Mouse (Mus musculus) frontal cortex, postnatal 25 days (tissue): ENCODE measurements around the gene Nt5e.
"Not testable (repeated sequence)": the region's sequence is repeated elsewhere in the genome, so short reads cannot be mapped to it uniquely, and the experiment has no call there.

ENCODE experiments used
- DNase-seq, 2 experiments: peaks; one replicate each; pipeline ENCODE4 v3.0.0; 2022; ENCODE audit warnings: low spot score in 2 of 2

Nt5e gene

GRCm38 (mm10) chr9:88326930-88327901 lies at the start of gene Nt5e:
Nt5e (plus strand) TSS chr9:88327197.
- peak; percentile 24 to 52 for DNase-seq

GRCm38 (mm10) chr9:88277588-88277987 lies 49.4 kb upstream of the Nt5e start:
- DNase-seq: no peak

DNA sequence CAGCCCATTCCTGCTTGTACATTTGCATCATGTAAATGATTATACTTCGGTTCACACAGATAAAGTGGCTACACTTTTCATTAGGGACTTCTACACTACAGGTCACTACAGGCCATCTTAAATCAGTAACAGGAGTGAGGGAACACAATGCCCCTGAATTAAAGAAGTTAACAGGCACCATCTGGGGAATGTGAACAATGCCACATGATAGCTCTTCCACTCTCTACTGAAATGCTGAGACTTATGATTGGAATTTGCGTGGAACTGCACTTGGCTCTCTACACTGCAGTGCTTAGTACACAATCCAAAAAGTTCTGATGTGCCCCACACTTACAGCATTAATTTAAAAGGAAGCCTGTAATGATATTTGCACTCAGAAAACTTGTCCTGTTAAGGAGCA lies 47.3 kb upstream of the Nt5e start:
- no peak for DNase-seq

GRCm38 (mm10) chr9:88289568-88290168 lies 37.3 kb upstream of the Nt5e start:
- no peak for DNase-seq

- no peak for DNase-seq
These were observed 34.1 kb upstream of the Nt5e start for GRCm38 (mm10) chr9:88292836-88293370.

- no peak for DNase-seq
These were observed 31.2 kb upstream of the Nt5e start for GRCm38 (mm10) chr9:88295798-88296197.

GRCm38 (mm10) chr9:88296321-88296720 lies 30.7 kb upstream of the Nt5e start:
- DNase-seq: no peak

- DNase-seq: not testable (repeated sequence)
These were observed 29.8 kb upstream of the Nt5e start for GRCm38 (mm10) chr9:88297244-88297643.

GRCm38 (mm10) chr9:88297871-88298658 lies 28.9 kb upstream of the Nt5e start:
- no peak for DNase-seq

GRCm38 (mm10) chr9:88307019-88307618 lies 19.9 kb upstream of the Nt5e start:
- no peak for DNase-seq

DNA sequence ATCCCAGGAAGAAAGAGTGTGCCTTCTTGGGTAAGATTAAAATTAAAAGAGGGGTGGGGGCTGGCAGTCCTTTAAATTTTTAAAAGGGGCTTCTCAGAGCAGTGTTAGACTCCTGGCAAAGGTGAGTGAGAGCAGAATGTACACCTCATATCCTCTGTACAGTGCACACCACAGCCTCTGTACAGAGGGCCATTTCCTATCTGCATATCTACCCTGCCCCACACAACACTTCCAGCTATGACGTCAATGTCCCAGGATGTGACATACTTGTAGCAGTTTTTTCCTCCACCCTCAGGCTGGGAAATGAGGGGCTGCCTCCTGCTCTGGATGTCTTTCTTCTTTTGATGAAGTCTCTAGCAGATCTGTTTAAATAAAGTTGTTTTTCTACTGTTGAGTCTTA lies 17.9 kb upstream of the Nt5e start:
- DNase-seq: no peak

DNA sequence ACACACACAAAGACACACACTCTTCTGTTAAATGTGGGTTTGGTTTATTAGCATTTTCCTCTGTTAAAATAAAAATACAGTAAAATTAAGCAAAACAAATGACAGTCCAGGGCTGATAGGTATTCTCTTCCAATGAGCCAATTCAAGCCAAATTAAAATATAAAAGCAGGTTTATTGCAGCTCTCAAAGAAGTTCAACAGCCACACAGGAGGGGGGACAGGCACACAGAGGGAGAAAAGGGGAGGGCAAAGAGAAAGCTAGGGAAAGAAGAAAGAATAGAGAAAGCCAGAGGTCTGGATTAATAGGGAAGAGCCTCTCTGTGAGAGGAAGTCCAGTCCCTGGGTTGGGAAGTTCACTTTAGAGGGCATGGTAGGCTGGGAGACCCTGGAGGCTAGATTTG lies 7.8 kb upstream of the Nt5e start:
- DNase-seq: no peak

DNA sequence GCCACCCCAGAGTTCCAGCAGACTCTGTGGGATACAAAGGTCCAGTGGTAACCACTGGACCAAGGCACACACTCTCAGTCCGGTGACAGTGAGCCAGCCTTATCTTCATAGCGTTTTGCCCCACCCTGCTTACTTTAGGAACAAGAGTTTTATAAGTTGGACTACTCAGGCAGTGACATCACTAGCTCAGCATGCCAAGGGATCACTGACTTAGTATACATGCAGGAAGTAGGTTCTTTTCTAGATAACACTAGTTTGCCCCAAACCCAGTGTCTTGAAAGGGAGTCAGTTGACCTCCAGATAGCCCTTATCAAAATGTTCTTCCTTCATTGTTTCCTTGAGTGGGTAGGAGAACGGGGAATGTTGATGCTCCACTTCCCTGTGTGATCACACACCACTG lies 2.4 kb upstream of the Nt5e start:
- DNase-seq: no peak

DNA sequence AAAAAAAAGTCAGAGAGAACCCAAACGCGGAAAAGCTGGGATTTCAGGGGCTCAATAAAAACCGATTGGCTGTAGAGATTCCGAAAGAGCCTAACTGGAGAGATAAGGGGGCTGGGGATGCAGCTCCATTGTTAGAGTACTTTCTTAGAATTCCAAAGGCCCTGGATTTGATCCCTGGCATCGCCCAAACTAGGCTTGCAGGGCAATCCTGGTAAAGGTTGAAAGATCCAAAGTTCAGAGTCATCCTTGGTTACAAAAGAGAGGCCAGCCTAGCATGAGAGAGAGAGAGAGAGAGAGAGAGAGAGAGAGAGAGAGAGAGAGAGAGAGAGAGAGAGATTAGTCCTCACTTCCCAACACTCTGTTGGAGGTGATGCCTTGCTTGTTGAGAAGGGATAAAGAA lies 1.7 kb downstream of the Nt5e start:
- DNase-seq: no peak

GRCm38 (mm10) chr9:88329166-88329748 lies 2.3 kb downstream of the Nt5e start:
- DNase-seq: no peak

- no peak for DNase-seq
These were observed 3.3 kb downstream of the Nt5e start for GRCm38 (mm10) chr9:88330316-88330715.

DNA sequence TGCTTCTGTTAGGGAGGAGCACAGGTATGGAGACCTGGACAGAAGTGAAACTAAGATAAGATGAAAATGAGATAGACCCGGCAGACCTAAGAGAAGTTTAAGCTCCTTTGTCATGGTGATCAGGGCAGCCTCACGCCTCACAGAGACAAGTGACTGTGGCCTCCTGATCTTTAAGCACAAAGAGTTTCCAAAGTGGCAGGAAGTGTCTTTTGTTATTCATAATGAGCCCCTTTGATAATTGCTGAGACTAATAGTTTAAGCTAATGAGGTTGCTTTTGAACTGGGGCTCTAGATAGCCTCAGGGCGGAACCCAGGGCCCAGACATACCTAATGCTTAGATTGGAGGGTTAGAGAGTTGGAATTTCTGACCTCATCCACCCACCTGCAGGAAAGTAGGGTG lies 5.5 kb downstream of the Nt5e start:
- no peak for DNase-seq

- DNase-seq: no peak
These were observed 8.8 kb downstream of the Nt5e start for GRCm38 (mm10) chr9:88335839-88336238.

GRCm38 (mm10) chr9:88340819-88341218 lies 13.8 kb downstream of the Nt5e start:
- no peak for DNase-seq

GRCm38 (mm10) chr9:88342241-88342640 lies 15.2 kb downstream of the Nt5e start:
- no peak for DNase-seq

DNA sequence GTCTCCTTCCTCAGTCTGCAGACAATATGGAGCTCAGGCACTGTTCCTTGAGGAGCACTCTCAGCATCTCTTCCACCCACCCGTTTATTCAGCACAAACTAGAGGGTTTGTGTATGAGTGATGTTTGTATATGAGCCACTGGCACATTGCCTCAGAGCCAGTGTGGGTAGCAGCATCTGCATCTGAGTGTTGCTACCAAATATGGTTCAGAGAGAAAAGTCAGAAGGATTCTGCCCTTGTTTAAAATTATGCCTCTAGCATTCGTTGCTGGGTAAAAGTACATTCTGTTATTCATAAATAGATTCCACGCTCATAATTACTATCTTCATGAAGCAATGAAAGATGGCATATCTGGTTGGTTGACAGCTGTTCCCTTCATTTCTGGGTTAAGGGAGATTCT lies 15.7 kb downstream of the Nt5e start:
- DNase-seq: no peak
